Mouse (Mus musculus) hindbrain, embryonic 14.5 days (tissue): ENCODE measurements at regions not wholly inside any gene's neighbourhood (a gene's known extent, or its start where the extent isn't known, plus 50 kb on each side); places are given as distances from the start of the nearest gene placed in this dataset.

Source experiments
- ATAC-seq: fragments of 200-750 bp; cut with Nextera tagmentation; 2 replicates; pipeline ENCODE4 v1.8.0; 2017; ENCODE audit warnings: moderate number of reproducible peaks, mild to moderate bottlenecking, moderate TSS enrichment, moderate library complexity; ENCODE audit not compliant: low FRiP score
- DNase-seq: peaks from one replicate; pipeline ENCODE4 v3.0.0-alpha.2; 2015; ENCODE audit warnings: low spot score
- H3K27ac ChIP-seq: fragments of 300-500 bp; sonication (generic); 2 replicates; pipeline ENCODE4 v1.5.1; 2014; ENCODE audit warnings: mild to moderate bottlenecking, moderate library complexity
- H3K27me3 ChIP-seq: fragments of 300-500 bp; sonication (generic); 2 replicates; pipeline ENCODE4 v1.6.1; 2014; ENCODE audit warnings: mild to moderate bottlenecking, low read length, mixed read lengths; ENCODE audit not compliant: control insufficient read depth, insufficient read depth
- H3K36me3 ChIP-seq: fragments of 300-500 bp; sonication (generic); replicated peaks from 2 replicates; pipeline ENCODE4 v1.6.1; 2014; ENCODE audit not compliant: control insufficient read depth, insufficient read depth
- H3K4me1 ChIP-seq: fragments of 300-500 bp; sonication (generic); replicated peaks from 2 replicates; pipeline ENCODE4 v1.6.1; 2014; ENCODE audit warnings: antibody characterized with exemption, low read length, mixed read lengths; ENCODE audit not compliant: control insufficient read depth, insufficient read depth
- H3K4me2 ChIP-seq: fragments of 300-500 bp; sonication (generic); replicated peaks from 2 replicates; pipeline ENCODE4 v1.6.1; 2014; ENCODE audit warnings: mild to moderate bottlenecking, moderate library complexity
- H3K4me3 ChIP-seq: fragments of 300-500 bp; sonication (generic); replicated peaks from 2 replicates; pipeline ENCODE4 v1.5.1; 2014; ENCODE audit warnings: mild to moderate bottlenecking, low read length
- H3K9ac ChIP-seq: fragments of 300-500 bp; sonication (generic); 2 replicates; pipeline ENCODE4 v1.6.1; 2014
- H3K9me3 ChIP-seq: fragments of 300-500 bp; sonication (generic); 2 replicates; pipeline ENCODE4 v1.6.1; 2016; ENCODE audit warnings: low read length; ENCODE audit not compliant: control insufficient read depth
- WGBS: fragments of 180-500 bp; shearing (Covaris S2); extraction: QIAGEN DNeasy Blood & Tissue Kit; methylation state at CpG from one replicate; pipeline ENCODE4 v1.1.7; 2014; 5-methylcytosine and 5-hydroxymethylcytosine counted together

- Histone ChIP-seq H3K36me3 (no peaks in the 10 kb centered on the region), H3K4me3 (no peak overlapping the region), H3K9me3 (no peaks in the 10 kb centered on the region), H3K4me1 (peaks cover 24% of the 10 kb centered on the region), H3K27ac (no peak overlapping the region), H3K4me2 (no peak overlapping the region), H3K27me3 (peaks cover 61% of the 10 kb centered on the region), H3K9ac (no peak overlapping the region)
- no peak for ATAC-seq
- DNase-seq = no peak
- WGBS = 88% methylated on average over 6 of the region's 6 CpGs
Measured at GRCm38 (mm10) chr6:100045109-100045508, 242.2 kb downstream of the Rybp start.

- Histone ChIP-seq H3K27me3 (peaks cover 71% of the 10 kb centered on the region), H3K9me3 (no peaks in the 10 kb centered on the region), H3K4me2 (no peak overlapping the region), H3K4me3 (no peak overlapping the region), H3K36me3 (no peaks in the 10 kb centered on the region), H3K4me1 (peaks cover 14% of the 10 kb centered on the region), H3K27ac (no peak overlapping the region), H3K9ac (no peak overlapping the region)
- ATAC-seq = no peak
- WGBS = 40% methylated on average over 5 of the region's 5 CpGs
- DNase-seq = no peak
Measured at GRCm38 (mm10) chr6:100041161-100041560, 246.1 kb downstream of the Rybp start.

- no peaks in the 10 kb centered on the region for H3K36me3 ChIP-seq
- H3K9me3 ChIP-seq = no peaks in the 10 kb centered on the region
- H3K4me2 ChIP-seq = no peak overlapping the region
- no peak for DNase-seq
- H3K4me3 ChIP-seq = no peak overlapping the region
- 43% methylated on average over 7 of the region's 7 CpGs for WGBS
- H3K9ac ChIP-seq = no peak overlapping the region
- peaks cover 8% of the 10 kb centered on the region; the same call in 1 of the 2 replicates for H3K4me1 ChIP-seq
- H3K27me3 ChIP-seq = peaks cover 71% of the 10 kb centered on the region
- H3K27ac ChIP-seq = no peak overlapping the region
- no peak for ATAC-seq
Measured at GRCm38 (mm10) chr6:100040459-100040984, 246.8 kb downstream of the Rybp start.

GRCm38 (mm10) chr6:100032701-100033100 is 254.6 kb downstream of the Rybp start:
- Histone ChIP-seq H3K27ac (no peak overlapping the region), H3K4me1 (no peaks in the 10 kb centered on the region), H3K27me3 (peaks cover 24% of the 10 kb centered on the region), H3K4me2 (no peak overlapping the region), H3K36me3 (no peaks in the 10 kb centered on the region), H3K9ac (no peak overlapping the region), H3K9me3 (no peaks in the 10 kb centered on the region), H3K4me3 (no peak overlapping the region)
- DNase-seq (no peak), ATAC-seq (no peak)
- 54% methylated on average over 10 of the region's 10 CpGs for WGBS

- WGBS = 29% methylated on average over 2 of the region's 2 CpGs
- ATAC-seq (no peak), DNase-seq (no peak)
- no peaks in the 10 kb centered on the region for H3K36me3 ChIP-seq
- H3K27me3 ChIP-seq = peaks cover 14% of the 10 kb centered on the region
- H3K9me3 ChIP-seq = no peaks in the 10 kb centered on the region
- no peaks in the 10 kb centered on the region for H3K4me1 ChIP-seq
- no peak overlapping the region for H3K27ac ChIP-seq
- no peak overlapping the region for H3K4me3 ChIP-seq
- no peak overlapping the region for H3K4me2 ChIP-seq
- H3K9ac ChIP-seq = no peak overlapping the region
Measured at GRCm38 (mm10) chr6:100030522-100030921, 256.8 kb downstream of the Rybp start.

GRCm38 (mm10) chr6:100030010-100030409 is 257.3 kb downstream of the Rybp start:
- no peaks in the 10 kb centered on the region for H3K9me3 ChIP-seq
- no peak overlapping the region for H3K9ac ChIP-seq
- ATAC-seq = peak; percentile 53; the same call in 1 of the 2 replicates
- DNase-seq = no peak
- peaks cover 13% of the 10 kb centered on the region for H3K27me3 ChIP-seq
- no peak overlapping the region for H3K4me3 ChIP-seq
- H3K27ac ChIP-seq = no peak overlapping the region
- no peak overlapping the region for H3K4me2 ChIP-seq
- H3K4me1 ChIP-seq = no peaks in the 10 kb centered on the region
- 24% methylated on average over 9 of the region's 9 CpGs for WGBS
- no peaks in the 10 kb centered on the region for H3K36me3 ChIP-seq

- no peaks in the 10 kb centered on the region for H3K4me1 ChIP-seq
- no peak overlapping the region for H3K4me3 ChIP-seq
- H3K27me3 ChIP-seq = peaks cover 11% of the 10 kb centered on the region
- 41% methylated on average over 5 of the region's 5 CpGs for WGBS
- no peak overlapping the region for H3K4me2 ChIP-seq
- ATAC-seq (no peak), DNase-seq (no peak)
- no peaks in the 10 kb centered on the region for H3K36me3 ChIP-seq
- no peak overlapping the region for H3K9ac ChIP-seq
- no peak overlapping the region for H3K27ac ChIP-seq
- H3K9me3 ChIP-seq = no peaks in the 10 kb centered on the region
Measured at GRCm38 (mm10) chr6:100027524-100027923, 259.8 kb downstream of the Rybp start.

GRCm38 (mm10) chr6:100025531-100025951 is 261.7 kb downstream of the Rybp start:
- ATAC-seq (peak; percentile 57; the same call in 1 of the 2 replicates), DNase-seq (no peak)
- Histone ChIP-seq H3K36me3 (no peaks in the 10 kb centered on the region), H3K9ac (no peak overlapping the region), H3K4me3 (no peak overlapping the region), H3K9me3 (no peaks in the 10 kb centered on the region), H3K4me2 (no peak overlapping the region), H3K27ac (no peak overlapping the region), H3K27me3 (peaks cover 6% of the 10 kb centered on the region; the same call in 1 of the 2 replicates), H3K4me1 (no peaks in the 10 kb centered on the region)
- 37% methylated on average over 5 of the region's 5 CpGs for WGBS

- Histone ChIP-seq H3K9ac (no peak overlapping the region), H3K36me3 (no peaks in the 10 kb centered on the region), H3K9me3 (no peaks in the 10 kb centered on the region), H3K4me2 (no peak overlapping the region), H3K4me1 (no peaks in the 10 kb centered on the region), H3K27me3 (no peaks in the 10 kb centered on the region; the same call in 1 of the 2 replicates), H3K27ac (no peak overlapping the region), H3K4me3 (no peak overlapping the region)
- WGBS = 53% methylated on average over 7 of the region's 7 CpGs
- ATAC-seq = no peak
- DNase-seq = no peak
Measured at GRCm38 (mm10) chr6:100023434-100024095, 263.7 kb downstream of the Rybp start.
